Mouse (Mus musculus) spleen, postnatal 36 days (tissue): ENCODE data around the gene Dnaaf5.

Experiments
- DNase-seq, 2 experiments: peaks; one replicate each; pipeline ENCODE4 v3.0.0; 2022; ENCODE audit warnings: low spot score in 2 of 2, mixed read lengths in 1 of 2

Dnaaf5 gene

GRCm38 (mm10) chr5:139190958-139191357, 40.9 kb downstream of the Dnaaf5 start:
- DNase-seq, result no peak

DNA sequence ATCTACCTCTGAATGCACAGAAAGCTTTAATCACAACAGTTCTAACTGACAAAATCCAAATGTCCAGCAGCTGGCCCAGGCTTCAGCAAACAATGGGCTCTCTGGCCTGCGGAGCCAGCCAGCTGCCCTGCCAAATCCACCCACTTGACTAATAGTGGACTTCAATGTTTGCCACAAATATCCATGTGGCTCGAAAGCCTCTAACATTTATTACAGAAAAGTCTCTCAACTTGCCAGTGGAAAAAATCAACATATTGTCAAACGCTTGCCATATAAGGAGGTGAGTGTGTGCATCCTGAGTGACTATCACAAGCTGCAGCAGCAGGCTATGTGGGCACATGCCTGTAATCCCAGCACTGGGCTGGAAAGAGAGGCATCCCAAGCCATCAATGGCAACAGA, 48.8 kb downstream of the Dnaaf5 start:
- DNase-seq, result no peak

DNA sequence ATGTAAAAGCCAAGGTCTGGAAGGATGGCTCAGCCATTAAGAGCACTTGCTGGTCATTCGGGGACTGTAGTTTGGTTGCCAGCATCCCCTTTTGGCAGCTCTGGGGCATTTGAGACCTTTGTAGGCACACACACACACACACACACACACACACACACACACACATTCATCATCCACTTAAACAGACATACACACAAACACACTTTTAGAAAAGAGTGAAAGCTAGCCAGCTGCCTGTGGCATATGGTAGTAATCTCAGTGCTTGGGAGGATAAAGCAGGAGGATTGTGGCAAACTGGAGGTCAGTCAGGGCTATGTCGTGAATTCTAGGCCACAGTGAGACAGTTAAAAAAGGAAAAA, 49.6 kb downstream of the Dnaaf5 start:
- no peak for DNase-seq

GRCm38 (mm10) chr5:139199995-139200769, 50.2 kb downstream of the Dnaaf5 start, which contains the start of gene Sun1:
Gene Sun1 (plus strand): TSS chr5:139200637.
- DNase-seq, result peak; percentile 98

DNA sequence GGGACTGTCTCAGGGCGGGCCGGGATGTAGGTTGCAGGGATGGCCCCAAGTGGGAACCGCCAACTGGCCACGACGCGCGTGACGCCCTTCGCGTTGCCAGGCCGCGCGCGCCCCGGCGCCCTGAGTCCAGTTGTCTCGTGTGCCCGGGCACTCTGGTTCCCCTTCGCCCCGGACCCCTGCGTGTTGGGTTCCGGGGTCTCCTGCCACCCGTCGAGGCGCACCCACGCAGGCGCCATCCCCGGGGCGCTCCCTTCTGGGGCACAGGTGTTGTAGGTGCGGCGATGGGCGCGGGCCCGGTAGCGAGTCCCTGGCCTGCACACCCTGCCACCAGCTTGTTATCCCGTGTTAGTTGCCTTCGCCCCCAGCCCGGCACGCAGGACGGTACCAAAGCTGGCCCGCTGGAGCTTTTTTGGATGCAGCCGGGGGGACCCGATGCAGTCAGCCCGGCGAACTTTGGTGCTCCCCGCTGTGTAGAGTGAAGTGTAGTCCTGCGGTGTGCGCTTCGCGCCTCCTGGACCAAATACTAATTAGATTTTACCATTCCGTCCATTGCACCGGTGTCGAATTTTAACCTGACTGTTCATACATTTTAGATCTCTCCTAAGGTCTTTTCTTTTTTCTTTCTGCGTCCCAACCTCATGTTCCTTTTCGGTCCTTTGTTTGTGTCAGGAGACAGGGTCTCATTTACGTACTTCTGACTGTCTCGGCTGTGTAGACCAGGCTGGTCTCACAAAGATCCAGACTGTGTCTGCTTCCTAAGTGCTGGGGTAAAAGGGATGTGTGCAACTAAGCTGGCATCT, 50.9 kb downstream of the Dnaaf5 start:
- DNase-seq, result no peak

GRCm38 (mm10) chr5:139202127-139202526, 52.1 kb downstream of the Dnaaf5 start:
- DNase-seq, result no peak

- DNase-seq, result no peak
Measured at GRCm38 (mm10) chr5:139203312-139203711, 53.3 kb downstream of the Dnaaf5 start.

- no peak for DNase-seq
Measured at GRCm38 (mm10) chr5:139206081-139206480, 56.1 kb downstream of the Dnaaf5 start.

DNA sequence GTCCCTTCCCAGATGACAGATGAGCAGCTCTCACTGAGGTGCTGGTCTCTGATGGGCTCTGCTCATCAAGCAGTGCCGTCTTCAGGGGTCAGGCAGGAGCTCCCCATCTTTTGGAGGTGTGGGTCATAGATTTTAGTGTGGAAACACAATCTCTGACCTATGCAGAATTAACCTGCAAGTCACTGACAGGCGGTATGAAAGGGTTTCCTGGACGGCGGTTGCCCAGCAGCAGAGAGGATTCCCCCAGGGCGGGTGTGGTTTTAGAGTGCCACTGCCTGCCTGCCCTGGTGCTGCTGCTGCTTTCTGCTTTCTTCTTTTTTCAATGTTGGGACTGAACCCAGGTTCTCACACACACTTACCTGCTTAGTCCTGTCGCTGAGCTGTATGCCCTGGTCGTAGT, 56.5 kb downstream of the Dnaaf5 start:
- DNase-seq, result peak; percentile 39 to 47

- DNase-seq, result no peak
Measured at GRCm38 (mm10) chr5:139208183-139208582, 58.2 kb downstream of the Dnaaf5 start.

DNA sequence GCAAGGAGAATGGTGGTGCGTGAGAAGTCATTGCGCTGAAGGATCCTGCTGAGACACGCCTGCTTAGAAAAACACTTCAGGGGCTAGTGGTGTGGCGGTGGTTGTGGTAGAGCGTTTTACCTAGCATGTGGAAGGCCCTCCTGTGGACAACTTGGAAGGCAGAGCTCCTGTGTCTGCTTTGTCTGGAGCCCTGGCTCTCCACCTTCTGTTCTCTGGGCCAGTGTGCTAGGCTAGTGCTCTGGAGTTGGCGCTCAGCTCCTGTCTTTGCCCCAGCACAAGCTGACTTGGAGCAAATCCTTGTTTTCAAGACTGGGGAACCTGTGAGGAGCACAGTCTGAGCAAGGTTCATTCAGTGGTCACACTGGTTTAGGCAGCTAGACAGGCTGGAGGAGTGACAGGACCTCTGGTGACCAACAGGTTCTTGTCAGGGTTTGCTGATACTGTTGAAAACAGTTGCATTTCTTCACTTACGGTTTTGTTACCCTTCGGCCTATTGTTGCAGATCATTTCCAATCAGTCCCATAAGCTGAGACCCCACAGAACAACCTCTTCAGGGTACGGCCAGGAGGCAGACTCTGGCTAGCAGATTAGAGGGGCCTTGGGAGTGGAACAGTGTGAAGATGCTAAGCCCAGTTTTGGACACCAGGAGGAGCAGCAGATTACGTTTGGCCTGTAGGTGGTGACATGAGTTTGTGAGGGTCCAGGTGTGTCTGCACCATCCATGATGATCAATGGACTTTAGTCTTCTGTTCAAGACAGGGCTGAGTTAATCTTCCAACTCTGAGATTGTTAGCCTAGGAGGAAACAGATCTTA, 59.1 kb downstream of the Dnaaf5 start:
- DNase-seq, result no peak

DNA sequence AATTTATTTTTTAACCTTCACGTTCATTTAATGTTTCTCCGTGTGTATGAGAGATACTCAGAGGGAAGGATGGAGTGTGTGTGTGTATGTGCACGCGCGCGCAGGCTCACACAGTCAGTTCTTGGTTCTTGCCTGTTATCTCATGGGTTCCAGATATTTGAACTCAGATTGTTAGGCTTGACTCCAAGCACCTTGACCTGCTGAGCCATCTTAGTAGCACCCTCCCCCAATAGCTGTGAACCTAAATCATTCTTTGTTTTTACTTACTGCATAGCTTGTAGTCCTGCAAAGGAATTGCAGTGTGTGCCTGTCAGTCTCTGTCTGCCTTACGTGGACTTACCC, 59.6 kb downstream of the Dnaaf5 start:
- no peak for DNase-seq

DNA sequence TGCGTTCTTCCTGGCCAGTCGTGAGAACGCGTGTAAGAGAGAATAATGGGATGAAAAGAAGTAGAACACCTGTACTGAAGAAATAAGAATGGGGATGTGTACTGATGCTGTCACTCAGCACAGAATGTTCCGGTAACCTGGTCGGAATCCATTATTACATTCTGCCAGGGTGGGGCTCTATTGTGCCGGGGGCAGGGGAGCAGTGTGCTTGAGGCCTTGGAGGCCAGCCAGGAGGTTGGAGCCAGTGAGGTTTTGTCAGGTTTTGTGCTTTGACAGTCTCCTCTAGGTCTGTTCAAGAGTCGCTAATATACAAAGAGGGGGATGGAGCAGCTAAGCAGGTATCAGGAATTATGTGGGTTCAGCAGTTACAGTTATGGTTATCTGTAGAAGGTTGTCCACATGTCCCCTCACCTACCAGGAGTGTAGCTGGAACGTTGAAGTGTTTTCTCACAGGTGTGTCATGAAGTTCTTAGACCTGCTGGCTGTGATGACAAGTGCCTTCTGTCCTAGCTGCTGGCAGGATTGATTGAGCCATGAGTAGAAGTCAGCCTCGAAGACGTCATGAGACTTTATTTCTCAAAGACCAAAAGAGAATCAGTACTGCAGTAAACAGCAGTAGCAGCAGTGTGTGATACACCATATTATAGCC, 61.8 kb downstream of the Dnaaf5 start:
- DNase-seq, result no peak

- no peak for DNase-seq
Measured at GRCm38 (mm10) chr5:139214298-139214697, 64.3 kb downstream of the Dnaaf5 start.

- no peak for DNase-seq
Measured at GRCm38 (mm10) chr5:139215184-139215583, 65.2 kb downstream of the Dnaaf5 start.

- DNase-seq, result no peak
Measured at GRCm38 (mm10) chr5:139216121-139216520, 66.1 kb downstream of the Dnaaf5 start.

GRCm38 (mm10) chr5:139216774-139217173, 66.8 kb downstream of the Dnaaf5 start:
- no peak for DNase-seq

GRCm38 (mm10) chr5:139220006-139220515, 70.0 kb downstream of the Dnaaf5 start:
- no peak for DNase-seq

DNA sequence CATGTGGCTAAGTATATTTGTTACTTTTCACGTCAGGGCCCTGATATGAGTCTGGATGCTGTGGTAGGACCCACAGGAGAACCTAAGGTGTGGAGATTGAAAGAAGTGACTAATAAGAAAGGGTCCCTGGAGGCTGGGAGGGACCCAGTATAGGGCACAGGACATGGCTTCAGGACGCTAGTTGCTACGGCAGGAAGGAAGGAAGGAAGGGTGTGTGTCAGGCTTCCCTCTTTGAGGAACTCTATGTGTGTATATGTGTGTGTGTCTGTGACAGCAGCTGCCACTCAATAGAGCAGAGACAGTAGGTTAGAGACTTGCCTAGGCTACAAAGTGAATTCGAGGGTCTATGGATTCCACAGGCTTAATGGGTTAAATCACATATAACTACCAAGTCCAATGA, 70.6 kb downstream of the Dnaaf5 start:
- DNase-seq, result no peak

DNA sequence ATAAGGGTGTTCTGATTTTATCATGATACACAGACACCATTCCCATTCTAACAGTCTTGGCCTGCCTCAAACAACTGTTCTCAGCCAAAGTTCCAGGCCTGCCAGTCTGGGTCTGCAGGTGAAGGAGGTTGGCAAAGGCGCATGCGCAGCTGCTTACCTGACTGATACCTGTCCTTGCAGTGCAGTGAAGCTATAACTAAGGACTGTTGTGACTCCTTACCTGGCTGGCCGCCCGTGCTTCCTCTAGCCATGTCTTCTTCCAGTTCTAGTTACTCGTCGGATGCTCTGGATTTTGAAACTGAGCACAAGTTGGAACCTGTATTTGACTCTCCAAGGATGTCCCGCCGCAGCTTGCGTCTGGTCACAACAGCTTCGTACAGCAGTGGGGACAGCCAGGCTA, 73.3 kb downstream of the Dnaaf5 start:
- DNase-seq, result no peak

DNA sequence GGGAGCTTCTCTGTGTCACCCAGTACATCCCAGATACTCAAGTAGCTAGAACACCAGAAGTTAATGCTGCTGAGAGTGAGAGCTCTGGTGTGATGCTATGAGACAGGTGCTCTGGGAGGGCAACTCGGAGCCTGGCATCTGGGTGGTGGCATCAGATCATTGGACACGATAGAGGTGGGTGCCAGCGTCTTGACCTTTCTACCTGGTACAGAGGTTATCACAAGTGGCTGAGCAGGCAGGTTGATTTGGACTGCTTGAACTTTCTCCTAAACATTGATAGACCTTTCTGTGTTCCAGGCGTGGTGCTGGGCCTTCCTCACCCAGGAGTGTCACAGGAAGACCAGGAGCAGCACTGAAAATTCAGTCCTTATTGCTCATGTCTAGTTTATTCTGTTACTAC, 77.2 kb downstream of the Dnaaf5 start:
- DNase-seq, result no peak

- DNase-seq, result no peak
Measured at GRCm38 (mm10) chr5:139227645-139228044, 77.6 kb downstream of the Dnaaf5 start.
